Mouse (Mus musculus): ENCODE measurements around the gene Gm45785. TPM values are rescaled to one million over a fixed set of nuclear protein-coding genes. Genes with fewer than 3 reads are reported as not detected.
"Not testable (repeated sequence)": the region's sequence is repeated elsewhere in the genome, so short reads cannot be mapped to it uniquely, and the experiment has no call there.

Gm45785 gene
- total RNA-seq (2021): not detected
- long read RNA-seq, experiment 1: 0 reads
- long read RNA-seq, experiment 2: 0 reads

GRCm38 (mm10) chr7:140855860-140856784 is at the start of gene Gm45785:
TSS of gene Gm45785 (minus strand) at chr7:140856331.
- intact Hi-C loops (cut with DNase I): loop anchor here (2.0 to 5.0 kb wide), 2 partner anchors 85 to 316 kb away; partner anchors contain the start of genes Pgghg and Rnh1
- DNase-seq: peak; percentile 79 to 84

GRCm38 (mm10) chr7:140905642-140906081 is 49.5 kb upstream of the Gm45785 start:
- DNase-seq: no peak
- intact Hi-C loops (cut with DNase I): loop anchor here (5.0 kb wide), 3 partner anchors 52 to 272 kb away; partner anchors contain the start of genes Gm45717 and Ifitm2

GRCm38 (mm10) chr7:140903212-140903611 is 47.1 kb upstream of the Gm45785 start:
- peak; percentile 86 to 92 for DNase-seq
- intact Hi-C loops (cut with DNase I): loop anchor here (1.0 kb wide), 1 partner anchor 58 kb away; the partner anchor contains the start of gene Scgb1c1

GRCm38 (mm10) chr7:140902036-140902875 is 46.1 kb upstream of the Gm45785 start:
- DNase-seq: peak in 1 of 2 experiments; percentile 49
- intact Hi-C loops (cut with DNase I): no loop called here

GRCm38 (mm10) chr7:140900220-140900619 is 44.1 kb upstream of the Gm45785 start, which contains the start of gene Cox8b:
TSS of gene Cox8b (minus strand) at chr7:140900446.
- peak; percentile 50 to 66 for DNase-seq
- intact Hi-C loops (cut with DNase I): loop anchor here (2.0 kb wide), 1 partner anchor 17 kb away; the partner anchor contains the start of gene Sirt3

GRCm38 (mm10) chr7:140899121-140899520 is 43.0 kb upstream of the Gm45785 start:
- DNase-seq: no peak
- intact Hi-C loops (cut with DNase I): no loop called here

GRCm38 (mm10) chr7:140897863-140898262 is 41.7 kb upstream of the Gm45785 start:
- intact Hi-C loops (cut with DNase I): no loop called here

GRCm38 (mm10) chr7:140894611-140895010 is 38.5 kb upstream of the Gm45785 start:
- no peak for DNase-seq
- intact Hi-C loops (cut with DNase I): no loop called here

More at GRCm38 (mm10) chr7:140897863-140898262, 41.7 kb upstream of the Gm45785 start:
- DNase-seq: no peak

GRCm38 (mm10) chr7:140894031-140894430 is 37.9 kb upstream of the Gm45785 start:
- intact Hi-C loops (cut with DNase I): no loop called here
- DNase-seq: no peak

- intact Hi-C loops (cut with DNase I); DNase-seq: not testable (repeated sequence)
Measured at GRCm38 (mm10) chr7:140890636-140891035, 34.5 kb upstream of the Gm45785 start.

GRCm38 (mm10) chr7:140882469-140882803 is 26.3 kb upstream of the Gm45785 start:
- no peak for DNase-seq
- intact Hi-C loops (cut with DNase I): loop anchor here (2.0 to 5.0 kb wide), 2 partner anchors 18 to 35 kb away; partner anchors contain the start of genes Cox8b, Odf3 and Scgb1c1

- intact Hi-C loops (cut with DNase I): loop anchor here (1.0 to 5.0 kb wide), 3 partner anchors 19 to 35 kb away; partner anchors contain the start of genes Bet1l, Cox8b, Odf3 and Scgb1c1
- peak; percentile 95 to 96 for DNase-seq
Measured at GRCm38 (mm10) chr7:140881696-140882468, 25.8 kb upstream of the Gm45785 start, which contains the start of the genes Psmd13 and Sirt3. TSS of gene Psmd13 (plus strand) at chr7:140881968. TSS of gene Sirt3 (minus strand) at chr7:140882309.

GRCm38 (mm10) chr7:140880865-140881515 is 24.9 kb upstream of the Gm45785 start:
- intact Hi-C loops (cut with DNase I): loop anchor here (1.0 to 5.0 kb wide), 2 partner anchors 24 to 34 kb away; partner anchors contain the start of genes Bet1l, Odf3 and Scgb1c1
- DNase-seq: no peak

- intact Hi-C loops (cut with DNase I): loop anchor here (5.0 kb wide), 1 partner anchor 33 kb away; the partner anchor contains the start of genes Odf3 and Scgb1c1
- no peak for DNase-seq
Measured at GRCm38 (mm10) chr7:140880419-140880818, 24.3 kb upstream of the Gm45785 start.

GRCm38 (mm10) chr7:140879355-140879754 is 23.2 kb upstream of the Gm45785 start:
- no peak for DNase-seq
- intact Hi-C loops (cut with DNase I): no loop called here

GRCm38 (mm10) chr7:140877364-140877763 is 21.2 kb upstream of the Gm45785 start:
- intact Hi-C loops (cut with DNase I): no loop called here
- DNase-seq: no peak

- intact Hi-C loops (cut with DNase I): no loop called here
Measured at GRCm38 (mm10) chr7:140874224-140874623, 18.1 kb upstream of the Gm45785 start.

GRCm38 (mm10) chr7:140864761-140865160 is 8.6 kb upstream of the Gm45785 start:
- intact Hi-C loops (cut with DNase I): no loop called here
- DNase-seq: no peak

More at GRCm38 (mm10) chr7:140874224-140874623, 18.1 kb upstream of the Gm45785 start:
- DNase-seq: no peak

GRCm38 (mm10) chr7:140860728-140861127 is 4.6 kb upstream of the Gm45785 start:
- DNase-seq: no peak
- intact Hi-C loops (cut with DNase I): no loop called here
